Mouse (Mus musculus) liver, adult 2 months (tissue): ENCODE measurements around the gene Tm9sf3. TPM values are rescaled to one million over a fixed set of nuclear protein-coding genes. Genes with fewer than 3 reads are reported as not detected.

ENCODE experiments used
- DNase-seq: peaks from one replicate; pipeline ENCODE4 v3.0.0-alpha.2; 2011; ENCODE audit warnings: low read depth, low spot score; ENCODE audit errors: extremely low read depth
- H3K27ac ChIP-seq: fragments of 200-500 bp; replicated peaks from 2 replicates; pipeline ENCODE4 v1.5.1; 2012; ENCODE audit warnings: low read depth, mild to moderate bottlenecking, control low read depth, inconsistent platforms, low read length; ENCODE audit not compliant: insufficient read depth
- H3K27me3 ChIP-seq: fragments of 200-500 bp; 2 replicates; pipeline ENCODE4 v1.6.1; 2012; ENCODE audit warnings: mild to moderate bottlenecking, moderate library complexity, low read length, inconsistent platforms; ENCODE audit not compliant: control insufficient read depth, insufficient read depth
- H3K36me3 ChIP-seq: fragments of 200-500 bp; 2 replicates; pipeline ENCODE4 v1.6.1; 2012; ENCODE audit warnings: low read length, inconsistent platforms; ENCODE audit not compliant: control insufficient read depth, insufficient read depth
- H3K4me1 ChIP-seq: fragments of 200-500 bp; 2 replicates; pipeline ENCODE4 v1.6.1; 2011; ENCODE audit warnings: low read length; ENCODE audit not compliant: control insufficient read depth, insufficient read depth
- H3K4me3 ChIP-seq: fragments of 200-500 bp; 2 replicates; pipeline ENCODE4 v1.5.1; 2011; ENCODE audit warnings: low read depth, mild to moderate bottlenecking, control low read depth, low read length, moderate library complexity; ENCODE audit not compliant: insufficient read depth
- H3K79me2 ChIP-seq: fragments of 200-500 bp; 2 replicates; pipeline ENCODE4 v1.6.1; 2012; ENCODE audit warnings: inconsistent platforms, mild to moderate bottlenecking, low read length, moderate library complexity; ENCODE audit not compliant: control insufficient read depth, insufficient read depth
- H3K9ac ChIP-seq: fragments of 200-500 bp; 2 replicates; pipeline ENCODE4 v1.6.1; 2012; ENCODE audit warnings: low read depth, mild to moderate bottlenecking, control low read depth, inconsistent platforms, low read length
- CTCF ChIP-seq: fragments of 200-500 bp; IDR thresholded peaks from 2 replicates; pipeline ENCODE4 v1.5.1; 2011; ENCODE audit warnings: low read depth, low read length, control low read depth
- POLR2A ChIP-seq: fragments of 200-500 bp; IDR thresholded peaks from 2 replicates; pipeline ENCODE4 v1.6.1; 2011; ENCODE audit warnings: low read length, control low read depth; ENCODE audit not compliant: insufficient read depth; ENCODE audit errors: extremely low read depth
- WGBS: fragments of 180-500 bp; shearing (Covaris S2); methylation state at CpG from one replicate; pipeline ENCODE4 v1.1.7; 2018; 5-methylcytosine and 5-hydroxymethylcytosine counted together
- polyA plus RNA-seq: library from polyadenylated mRNA; depleted of rRNA; stranded (reverse); fragments of >200 nt; gene quantifications from 2 replicates; pipeline ENCODE4 v1.2.3, GENCODE M21; 2012
- total RNA-seq: library from RNA; depleted of rRNA; stranded (reverse); fragments of >200 nt; gene quantifications from 2 replicates; pipeline ENCODE4 v1.2.3, GENCODE M21; 2014

Tm9sf3 gene
- total and polyA plus RNA-seq, 2 experiments: 41.7 to 141 TPM

DNA sequence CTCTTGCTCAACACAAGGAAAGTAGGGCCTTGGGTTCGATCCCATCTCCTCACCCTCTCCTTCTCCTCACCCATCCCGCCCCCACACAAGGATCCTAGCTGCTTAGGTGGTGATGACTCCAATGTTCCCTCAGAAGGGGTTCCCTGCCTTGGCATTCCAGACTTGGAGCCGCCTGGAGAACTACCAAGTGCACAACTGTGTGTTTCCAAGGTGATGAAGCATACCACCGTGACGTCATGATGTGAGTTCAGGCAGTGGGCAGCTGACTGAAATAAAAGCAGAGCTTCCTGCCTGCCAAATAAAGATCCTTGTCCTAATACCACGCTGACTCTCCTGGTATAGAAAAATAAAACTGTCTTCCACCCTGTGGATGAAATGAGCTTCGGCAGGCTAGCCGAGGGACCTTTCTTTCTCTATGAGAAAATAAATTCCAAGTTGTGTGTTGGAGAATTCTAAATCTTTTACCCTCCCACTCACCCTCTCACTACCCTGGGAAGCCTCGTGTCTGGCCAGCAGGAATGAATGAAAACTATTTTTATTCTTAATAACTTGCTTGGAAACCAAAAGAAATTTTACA, 6.4 kb upstream of the Tm9sf3 start:
- Histone ChIP-seq H3K27ac (no peak overlapping the region), H3K9ac (no peak overlapping the region), H3K4me3 (no peak overlapping the region), H3K4me1 (peaks cover 4% of the 10 kb centered on the region), H3K27me3 (no peaks in the 10 kb centered on the region), H3K79me2 (no peaks in the 10 kb centered on the region), H3K36me3 (peaks cover 14% of the 10 kb centered on the region)
- TF ChIP-seq POLR2A (no peak), CTCF (no peak)
- 76% methylated on average over 9 of the region's 9 CpGs for WGBS
- no peak for DNase-seq

DNA sequence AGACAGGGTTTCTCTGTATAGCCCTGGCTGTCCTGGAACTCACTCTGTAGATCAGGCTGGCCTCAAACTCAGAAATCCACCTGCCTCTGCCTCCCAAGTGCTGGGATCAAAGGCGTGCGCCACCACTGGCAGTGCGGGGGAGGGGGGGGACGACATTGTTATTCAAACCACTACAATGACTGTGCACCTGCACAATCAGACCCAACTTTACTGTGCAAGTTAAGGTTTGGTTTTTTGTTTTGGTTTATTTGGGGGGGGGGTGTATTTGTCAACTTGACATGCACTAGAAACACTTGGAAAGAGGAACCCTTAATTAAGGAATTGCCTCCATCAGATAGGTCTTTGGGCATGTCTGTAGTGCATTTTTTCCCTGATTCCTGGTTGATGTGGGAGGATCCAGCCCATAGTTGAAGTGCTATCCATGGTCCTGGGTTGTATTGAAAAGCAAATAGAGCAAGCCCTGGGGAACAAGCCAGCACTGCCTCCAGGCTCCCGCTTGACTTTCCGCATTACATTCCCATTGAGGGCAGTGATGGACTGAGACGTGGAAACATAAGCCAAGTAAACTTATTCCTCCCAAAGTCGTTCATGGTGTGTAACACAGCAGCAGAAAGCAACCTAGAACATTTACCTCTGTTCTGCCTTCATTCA, 2.6 kb upstream of the Tm9sf3 start:
- no peak for TF ChIP-seq POLR2A
- Histone ChIP-seq H3K27ac (no peak overlapping the region), H3K27me3 (no peaks in the 10 kb centered on the region), H3K4me1 (peaks cover 5% of the 10 kb centered on the region; the same call in 1 of the 2 replicates), H3K4me3 (no peak overlapping the region), H3K36me3 (no peaks in the 10 kb centered on the region), H3K79me2 (peaks cover 5% of the 10 kb centered on the region; the same call in 1 of the 2 replicates), H3K9ac (no peak overlapping the region)
- no peak for DNase-seq
- 61% methylated on average over 8 of the region's 8 CpGs for WGBS

- Histone ChIP-seq H3K27me3 (no peaks in the 10 kb centered on the region), H3K36me3 (no peaks in the 10 kb centered on the region), H3K79me2 (peaks cover 12% of the 10 kb centered on the region; the same call in 1 of the 2 replicates), H3K4me1 (peaks cover 18% of the 10 kb centered on the region), H3K4me3 (peak overlapping the region; percentile 96), H3K9ac (peak overlapping the region; percentile 100), H3K27ac (peak overlapping the region; percentile 99)
- TF ChIP-seq POLR2A (no peak), CTCF (no peak)
- peak; percentile 61 for DNase-seq
- WGBS: 8% methylated on average over 13 of the region's 13 CpGs
These were observed 568 bp upstream of the Tm9sf3 start for GRCm38 (mm10) chr19:41264331-41264799.

- no peaks in the 10 kb centered on the region for H3K27me3 ChIP-seq
- H3K4me1 ChIP-seq: peaks cover 22% of the 10 kb centered on the region
- H3K79me2 ChIP-seq: peaks cover 22% of the 10 kb centered on the region; the same call in 1 of the 2 replicates
- 2% methylated on average over 51 of the region's 51 CpGs for WGBS
- TF ChIP-seq POLR2A: 0 out of 2 replicates have a peak, but pooled peaks have one; percentile 30
- TF ChIP-seq CTCF: no peak
- H3K4me3 ChIP-seq: peak overlapping the region; percentile 96
- H3K27ac ChIP-seq: peak overlapping the region; percentile 81
- H3K9ac ChIP-seq: peak overlapping the region; percentile 100
- no peaks in the 10 kb centered on the region for H3K36me3 ChIP-seq
- DNase-seq: peak; percentile 71
These were observed 826 bp downstream of the Tm9sf3 start for GRCm38 (mm10) chr19:41262712-41263629.

DNA sequence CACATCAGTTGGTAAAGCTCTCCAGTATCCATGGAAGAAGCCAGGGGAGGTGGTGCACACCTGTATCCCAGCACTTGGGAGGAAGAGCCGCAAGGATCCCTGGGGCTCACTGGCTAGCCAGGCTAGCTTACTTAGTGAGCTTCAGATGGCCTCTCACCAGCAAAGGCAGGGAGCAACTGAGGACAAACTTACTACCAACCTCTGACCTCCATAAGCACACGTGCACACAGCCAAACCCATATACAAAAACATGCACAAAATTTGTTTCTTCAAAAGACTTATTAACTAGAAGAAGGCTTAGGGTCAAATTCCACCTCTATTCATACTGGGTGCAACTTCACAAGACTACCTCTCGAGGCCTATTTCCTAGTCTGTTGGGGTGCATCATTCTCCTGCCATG, 3.1 kb downstream of the Tm9sf3 start:
- Histone ChIP-seq H3K4me1 (peaks cover 22% of the 10 kb centered on the region), H3K27me3 (no peaks in the 10 kb centered on the region), H3K4me3 (no peak overlapping the region), H3K79me2 (peaks cover 33% of the 10 kb centered on the region; the same call in 1 of the 2 replicates), H3K27ac (peak overlapping the region; percentile 37), H3K36me3 (no peaks in the 10 kb centered on the region), H3K9ac (no peak overlapping the region)
- 40% methylated on average over 3 of the region's 3 CpGs for WGBS
- TF ChIP-seq CTCF (no peak), POLR2A (no peak)
- peak; percentile 77 for DNase-seq
